Mouse (Mus musculus) CH12.LX (cell line): ENCODE measurements at regions not wholly inside any gene's neighbourhood (a gene's known extent, or its start where the extent isn't known, plus 50 kb on each side); places are given as distances from the start of the nearest gene placed in this dataset.

Source experiments
- DNase-seq: peaks from one replicate; pipeline ENCODE4 v3.0.0-alpha.2; 2013; ENCODE audit errors: extremely low read depth
- H3K27ac ChIP-seq: 2 replicates; pipeline ENCODE4 v1.5.1; 2012; ENCODE audit warnings: low read depth, mild to moderate bottlenecking, control low read depth, moderate library complexity; ENCODE audit not compliant: insufficient read depth
- H3K27me3 ChIP-seq: replicated peaks from 2 replicates; pipeline ENCODE3; 2012; ENCODE audit warnings: inconsistent platforms
- H3K36me3 ChIP-seq, 2 experiments: replicated peaks in 1 of 2; 2 replicates each; pipeline versions ENCODE3 to v1.6.1; 2012; ENCODE audit warnings: inconsistent platforms in 1 of 2, low read length in 1 of 2, mild to moderate bottlenecking in 1 of 2, mixed read lengths in 1 of 2, moderate library complexity in 1 of 2; ENCODE audit not compliant: control insufficient read depth in 1 of 2, insufficient read depth in 1 of 2
- H3K4me1 ChIP-seq, 2 experiments: 2 replicates each; pipeline ENCODE4 v1.6.1; 2012; ENCODE audit warnings: inconsistent platforms in 1 of 2, moderate library complexity in 1 of 2; ENCODE audit not compliant: insufficient read depth in 2 of 2, control insufficient read depth in 1 of 2
- H3K4me2 ChIP-seq: 2 replicates; pipeline ENCODE4 v1.6.1; 2012; ENCODE audit warnings: low read depth, mild to moderate bottlenecking, control low read depth; ENCODE audit not compliant: poor library complexity, insufficient read depth, severe bottlenecking
- H3K4me3 ChIP-seq, 3 experiments: fragments of 150-350 bp in 1 of 3; sonication (generic) in 1 of 3; replicated peaks in 1 of 3; 2 replicates each; pipeline versions ENCODE3 to v1.5.1; 2011 to 2012; ENCODE audit warnings: low read depth in 2 of 3, low read length in 2 of 3, mild to moderate bottlenecking in 2 of 3, moderate library complexity in 2 of 3, control low read depth in 1 of 3, improper control_type of control experiment in 1 of 3, inconsistent platforms in 1 of 3, mixed read lengths in 1 of 3; ENCODE audit not compliant: poor library complexity in 1 of 3
- H3K79me2 ChIP-seq: replicated peaks from 2 replicates; pipeline ENCODE4 v1.6.1; 2012; ENCODE audit warnings: mild to moderate bottlenecking, moderate library complexity; ENCODE audit not compliant: control insufficient read depth, poor library complexity, insufficient read depth, severe bottlenecking; ENCODE audit errors: extremely low read depth
- H3K9ac ChIP-seq: 2 replicates; pipeline ENCODE4 v1.6.1; 2012; ENCODE audit warnings: low read depth, mild to moderate bottlenecking, control low read depth, moderate library complexity; ENCODE audit not compliant: insufficient read depth
- H3K9me3 ChIP-seq: replicated peaks from 2 replicates; pipeline ENCODE3; 2012; ENCODE audit warnings: low read length, inconsistent platforms, mixed read lengths
- BHLHE40 ChIP-seq: IDR thresholded peaks from 2 replicates; pipeline ENCODE4 v1.6.1; 2011; ENCODE audit warnings: mild to moderate bottlenecking, low read depth, low read length, improper control_type of control experiment
- CHD1 ChIP-seq: IDR thresholded peaks from 2 replicates; pipeline ENCODE4 v1.6.1; 2012; ENCODE audit warnings: low read depth, low read length, improper control_type of control experiment, inconsistent platforms
- CHD2 ChIP-seq: IDR thresholded peaks from 2 replicates; pipeline ENCODE4 v1.6.1; 2011; ENCODE audit warnings: low read length, improper control_type of control experiment
- E2F4 ChIP-seq: IDR thresholded peaks from 2 replicates; pipeline ENCODE4 v1.6.1; 2011; ENCODE audit warnings: low read depth, low read length, improper control_type of control experiment; ENCODE audit not compliant: insufficient replicate concordance
- JUN ChIP-seq: IDR thresholded peaks from 2 replicates; pipeline ENCODE4 v1.6.1; 2011; ENCODE audit warnings: low read depth, mild to moderate bottlenecking, low read length, improper control_type of control experiment, moderate library complexity; ENCODE audit not compliant: insufficient read depth
- MAX ChIP-seq: IDR thresholded peaks from 2 replicates; pipeline ENCODE4 v1.6.1; 2011; ENCODE audit warnings: low read length, improper control_type of control experiment
- MAZ ChIP-seq: IDR thresholded peaks from 2 replicates; pipeline ENCODE4 v1.6.1; 2012; ENCODE audit warnings: low read depth, mild to moderate bottlenecking, inconsistent platforms, low read length, improper control_type of control experiment, moderate library complexity
- MEF2A ChIP-seq: IDR thresholded peaks from 2 replicates; pipeline ENCODE4 v1.6.1; 2014; ENCODE audit warnings: low read depth, mild to moderate bottlenecking, inconsistent platforms, low read length, improper control_type of control experiment, borderline replicate concordance
- NELFE ChIP-seq: IDR thresholded peaks from 2 replicates; pipeline ENCODE4 v1.6.1; 2011; ENCODE audit warnings: low read depth, low read length, improper control_type of control experiment
- NRF1 ChIP-seq: IDR thresholded peaks from 2 replicates; pipeline ENCODE4 v1.6.1; 2014; ENCODE audit warnings: low read depth, mild to moderate bottlenecking, inconsistent platforms, low read length, improper control_type of control experiment, moderate library complexity
- RAD21 ChIP-seq: IDR thresholded peaks from 2 replicates; pipeline ENCODE4 v1.6.1; 2011; ENCODE audit warnings: low read depth, mild to moderate bottlenecking, low read length, improper control_type of control experiment, moderate library complexity
- RCOR1 ChIP-seq: conservative IDR thresholded peaks from 2 replicates; pipeline ENCODE4 v1.6.1; 2012; ENCODE audit warnings: low read depth, mild to moderate bottlenecking, inconsistent platforms, low read length, improper control_type of control experiment
- SIN3A ChIP-seq: IDR thresholded peaks from 2 replicates; pipeline ENCODE4 v1.6.1; 2012; ENCODE audit warnings: low read length, improper control_type of control experiment, inconsistent platforms
- UBTF ChIP-seq: IDR thresholded peaks from 2 replicates; pipeline ENCODE4 v1.6.1; 2012; ENCODE audit warnings: low read depth, mild to moderate bottlenecking, inconsistent platforms, low read length, improper control_type of control experiment, moderate library complexity
- ZKSCAN1 ChIP-seq: IDR thresholded peaks from 2 replicates; pipeline ENCODE4 v1.6.1; 2012; ENCODE audit warnings: low read depth, inconsistent platforms, low read length, improper control_type of control experiment, borderline replicate concordance
- ZNF384 ChIP-seq: IDR thresholded peaks from 2 replicates; pipeline ENCODE4 v1.6.1; 2012; ENCODE audit warnings: low read depth, low read length, improper control_type of control experiment, inconsistent platforms
- dilution Hi-C: fragments of 300-500 bp; cut with MboI; formaldehyde crosslinking; loops from 2 replicates; pipeline ENCODE4 v1.14.3; 2020; ENCODE audit warnings: low sequenced_read_pairs; ENCODE audit not compliant: extremely low pct_unique_long_range_greater_than_20kb, extremely low pct_ligation_motif_present
- in situ Hi-C: fragments of 300-500 bp; cut with MboI; formaldehyde crosslinking; loops from 3 replicates; pipeline ENCODE4 v1.14.3; 2019; ENCODE audit warnings: low sequenced_read_pairs, low pct_ligation_motif_present, low pct_unique_long_range_greater_than_20kb, mixed read lengths

DNA sequence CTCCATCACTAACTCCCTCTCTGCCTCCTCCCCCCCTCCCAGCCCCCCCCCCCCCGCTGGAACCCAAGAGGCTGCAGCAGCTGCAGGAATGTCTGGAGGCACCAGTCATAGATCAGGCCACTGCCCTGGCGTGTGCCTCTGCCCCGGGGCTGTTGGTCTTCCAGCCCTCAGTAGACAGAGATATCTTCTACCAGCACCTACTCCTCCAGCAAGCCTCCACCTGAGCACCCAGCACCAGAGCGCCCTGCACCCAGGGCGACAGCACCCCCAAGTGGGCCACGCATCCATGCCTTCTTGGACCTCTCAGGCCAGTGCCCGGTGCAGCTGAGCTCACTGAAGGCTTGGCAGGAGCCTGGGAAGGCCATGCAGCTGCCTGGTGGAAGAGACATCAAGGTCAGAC is 936.5 kb downstream of the Diaph3 start:
- Histone ChIP-seq H3K27me3 (no peaks in the 10 kb centered on the region), H3K4me1 (no peaks in the 10 kb centered on the region), H3K4me3 (no peak overlapping the region), H3K9ac (no peak overlapping the region), H3K4me2 (no peak overlapping the region), H3K9me3 (peaks cover 18% of the 10 kb centered on the region), H3K36me3 (no peaks in the 10 kb centered on the region), H3K27ac (no peak overlapping the region), H3K79me2 (no peaks in the 10 kb centered on the region)
- in situ Hi-C loops, result no loop called here
- dilution Hi-C loops, result no loop called here
- DNase-seq, result no peak
- no peak for TF ChIP-seq ZNF384
- no peak for TF ChIP-seq BHLHE40
- no peak for TF ChIP-seq MEF2A
- no peak for TF ChIP-seq JUN
- TF ChIP-seq MAZ, result no peak
- no peak for TF ChIP-seq SIN3A
- no peak for TF ChIP-seq RCOR1
- TF ChIP-seq CHD1, result no peak
- TF ChIP-seq UBTF, result no peak
- TF ChIP-seq CHD2, result no peak
- TF ChIP-seq ZKSCAN1, result no peak
- no peak for TF ChIP-seq E2F4
- TF ChIP-seq RAD21, result no peak

- dilution Hi-C loops, result no loop called here
- H3K36me3 ChIP-seq, result no peaks in the 10 kb centered on the region
- no peaks in the 10 kb centered on the region for H3K79me2 ChIP-seq
- H3K4me2 ChIP-seq, result no peak overlapping the region
- H3K27me3 ChIP-seq, result no peaks in the 10 kb centered on the region
- no peaks in the 10 kb centered on the region for H3K4me1 ChIP-seq
- in situ Hi-C loops, result no loop called here
- H3K27ac ChIP-seq, result no peak overlapping the region
- TF ChIP-seq MAX (no peak), NRF1 (no peak), NELFE (no peak), ZNF384 (no peak)
- peaks cover 9% of the 10 kb centered on the region for H3K9me3 ChIP-seq
- no peak overlapping the region for H3K4me3 ChIP-seq
- H3K9ac ChIP-seq, result no peak overlapping the region
- DNase-seq, result no peak
Observed at GRCm38 (mm10) chr14:86197864-86198263, 943.2 kb downstream of the Diaph3 start.
